Mouse (Mus musculus) activated CD4-positive, CD25-positive, alpha-beta regulatory T cell, adult 9 weeks (primary cell): ENCODE results near the gene Kcnab1. TPM values are rescaled to one million over a fixed set of nuclear protein-coding genes. Genes with fewer than 3 reads are reported as not detected.

ENCODE experiments used
- polyA plus RNA-seq: library from polyadenylated mRNA; unstranded; fragments of 100-300 nt; shearing (Covaris generic); gene quantifications from one replicate; pipeline ENCODE4 v1.2.1, GENCODE M21; 2017

Kcnab1 gene
- polyA plus RNA-seq: 0.64 TPM

DNA sequence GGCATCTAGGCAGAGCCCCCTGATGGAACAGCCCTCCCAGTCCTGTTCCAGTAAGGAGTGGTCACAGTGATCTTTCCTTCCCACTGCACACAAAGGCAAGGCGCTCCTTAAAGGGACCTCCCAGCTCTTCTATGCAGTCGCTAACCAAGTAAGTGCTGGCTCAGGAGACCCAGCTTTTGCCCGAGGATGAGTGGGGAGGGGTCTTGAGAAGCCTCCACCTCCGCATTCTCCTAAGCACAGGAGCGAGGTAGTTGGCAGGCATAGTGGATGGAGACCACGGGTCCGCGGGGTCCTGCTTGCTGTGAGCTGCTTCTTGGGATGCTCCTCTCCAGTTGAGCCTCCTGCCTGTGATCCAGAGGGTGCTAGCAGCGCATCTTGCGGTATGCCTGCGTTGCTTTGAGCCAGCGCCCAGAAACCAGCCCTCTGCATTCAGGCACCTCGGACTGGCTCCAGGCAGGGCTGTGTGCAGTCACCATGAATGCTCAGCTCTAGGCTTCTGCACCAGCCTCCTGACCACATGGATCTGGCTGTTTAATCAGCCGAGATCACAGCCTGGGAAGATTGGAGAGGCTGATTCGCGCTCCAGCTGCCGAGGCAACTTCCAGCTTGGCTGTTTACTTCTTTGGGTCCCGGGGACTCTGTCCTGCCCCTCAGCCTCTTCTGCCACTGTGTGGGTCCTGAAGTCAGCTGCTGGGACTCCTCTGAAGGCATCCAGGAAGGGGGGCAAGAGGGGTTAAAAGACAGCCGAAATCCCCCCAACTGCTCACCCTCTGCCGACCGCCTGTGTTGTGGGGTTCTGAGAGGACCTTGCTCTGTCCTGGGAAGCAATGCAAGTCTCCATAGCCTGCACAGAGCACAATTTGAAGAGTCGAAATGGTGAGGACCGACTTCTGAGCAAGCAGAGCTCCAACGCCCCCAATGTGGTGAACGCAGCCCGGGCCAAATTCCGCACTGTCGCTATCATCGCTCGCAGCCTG, at the start of gene Kcnab1:
Gene Kcnab1 (plus strand): TSS at position 440 of the 977 bp plus-strand sequence.

DNA sequence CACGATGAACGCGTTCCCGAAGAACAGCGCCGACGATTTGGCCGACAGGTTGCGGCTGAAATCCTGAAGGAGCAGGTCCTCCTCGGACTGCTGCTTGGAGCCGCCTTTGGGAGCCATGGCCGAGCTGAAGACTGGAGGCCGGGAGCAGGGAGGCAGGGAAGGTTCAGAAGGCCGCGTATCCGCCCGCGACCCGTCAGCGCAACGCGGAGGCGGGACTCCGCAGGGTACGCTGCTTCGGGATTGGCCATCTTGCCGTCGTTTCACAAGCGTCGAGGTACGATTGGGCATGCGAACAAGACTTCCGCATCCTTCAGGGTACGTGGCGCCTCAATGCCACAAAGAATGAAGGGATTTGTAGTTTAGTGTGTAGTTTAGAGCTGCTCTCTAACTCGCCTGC, 283.2 kb downstream of the Kcnab1 start, which contains the start of gene Ssr3:
Gene Ssr3 (minus strand): TSS at position 203 of the 397 bp plus-strand sequence.

